Mouse (Mus musculus) liver, embryonic 13.5 days (tissue): ENCODE data around the gene Bex2. TPM values are rescaled to one million over a fixed set of nuclear protein-coding genes. Genes with fewer than 3 reads are reported as not detected.
A peak's percentile ranks its signal among the peaks of the same experiment; 100 is the strongest.
"Not testable (repeated sequence)": the region's sequence is repeated elsewhere in the genome, so short reads cannot be mapped to it uniquely, and the experiment has no call there.

Source experiments
- ATAC-seq: fragments of 200-750 bp; cut with Nextera tagmentation; 2 replicates; pipeline ENCODE4 v1.8.0; 2017; ENCODE audit warnings: low read depth, mild to moderate bottlenecking, moderate number of reproducible peaks, moderate library complexity
- DNase-seq: peaks from one replicate; pipeline ENCODE4 v3.0.0; 2022
- H3K27ac ChIP-seq: fragments of 300-500 bp; sonication (generic); 2 replicates; pipeline ENCODE4 v1.5.1; 2015; ENCODE audit warnings: moderate library complexity, mild to moderate bottlenecking, inconsistent platforms
- H3K27me3 ChIP-seq: fragments of 300-500 bp; sonication (generic); 2 replicates; pipeline ENCODE4 v1.6.1; 2015; ENCODE audit warnings: mild to moderate bottlenecking, inconsistent platforms
- H3K36me3 ChIP-seq: fragments of 300-500 bp; sonication (generic); 2 replicates; pipeline ENCODE4 v1.6.1; 2015; ENCODE audit warnings: mild to moderate bottlenecking, inconsistent platforms
- H3K4me1 ChIP-seq: fragments of 300-500 bp; sonication (generic); replicated peaks from 2 replicates; pipeline ENCODE4 v1.6.1; 2015; ENCODE audit warnings: inconsistent platforms
- H3K4me2 ChIP-seq: fragments of 300-500 bp; sonication (generic); 2 replicates; pipeline ENCODE4 v1.6.1; 2015; ENCODE audit warnings: inconsistent platforms, mild to moderate bottlenecking, moderate library complexity
- H3K4me3 ChIP-seq: fragments of 300-500 bp; sonication (generic); replicated peaks from 2 replicates; pipeline ENCODE4 v1.5.1; 2015; ENCODE audit warnings: mild to moderate bottlenecking, inconsistent platforms
- H3K9ac ChIP-seq: fragments of 300-500 bp; sonication (generic); 2 replicates; pipeline ENCODE4 v1.6.1; 2015; ENCODE audit warnings: mild to moderate bottlenecking, inconsistent platforms
- H3K9me3 ChIP-seq: fragments of 300-500 bp; sonication (generic); replicated peaks from 2 replicates; pipeline ENCODE4 v1.6.1; 2016; ENCODE audit warnings: inconsistent platforms
- WGBS: fragments of 180-500 bp; shearing (Covaris S2); methylation state at CpG from one replicate; pipeline ENCODE4 v1.1.7; 2015; ENCODE audit not compliant: insufficient replicate concordance; 5-methylcytosine and 5-hydroxymethylcytosine counted together
- polyA plus RNA-seq: library from polyadenylated mRNA; unstranded; fragments of >200 nt; fragmentation: Nextera tagmentation; extraction: Ambion mirVana; gene quantifications from 2 replicates; pipeline ENCODE4 v1.2.1, GENCODE M21; 2015

Bex2 gene
- polyA plus RNA-seq = 176 and 215 TPM in 2 replicates

- H3K27me3 ChIP-seq, H3K4me1 ChIP-seq, H3K36me3 ChIP-seq, H3K9ac ChIP-seq, DNase-seq, H3K27ac ChIP-seq, H3K9me3 ChIP-seq: not testable (repeated sequence)
- peak within 1 kb of the TSS; percentile 30; the same call in 1 of the 2 replicates for H3K4me2 ChIP-seq
- ATAC-seq = peak; percentile 98
- peak within 1 kb of the TSS; percentile 31 for H3K4me3 ChIP-seq
- 35% methylated on average over 2 of the region's 32 CpGs for WGBS
Measured at GRCm38 (mm10) chrX:136068020-136068419, at the start of gene Bex2. TSS of gene Bex2 (minus strand) at chrX:136068236.

DNA sequence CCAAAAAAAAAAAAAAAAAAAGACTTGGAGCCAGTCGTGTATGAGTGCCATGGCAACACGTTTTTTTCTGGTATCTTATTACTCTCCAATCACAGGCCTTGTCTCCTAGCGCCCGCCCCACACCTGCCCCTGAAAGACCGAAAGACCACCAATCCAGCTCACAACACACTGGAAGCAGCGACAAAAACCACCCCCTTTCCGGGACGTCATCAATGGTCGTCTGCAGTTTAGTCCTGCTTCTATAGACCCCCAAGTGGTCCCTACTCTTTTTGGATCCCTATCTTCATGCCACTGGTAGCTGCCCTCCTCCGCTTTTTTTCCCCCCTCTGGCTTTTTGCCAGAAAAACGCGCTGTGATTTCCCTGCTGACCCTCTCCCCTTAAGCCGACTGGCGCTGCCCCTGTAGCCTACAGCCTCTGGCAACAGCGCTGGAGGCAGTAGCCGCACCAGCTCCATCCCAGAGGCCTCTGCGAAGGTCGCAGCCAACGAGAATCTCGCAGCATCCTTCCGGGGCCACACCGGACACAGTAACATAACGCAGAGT, 47.5 kb upstream of the Bex2 start:
- ATAC-seq = peak; percentile 34; the same call in 1 of the 2 replicates
- H3K4me1 ChIP-seq = no peaks in the 10 kb centered on the region
- no peaks in the 10 kb centered on the region for H3K36me3 ChIP-seq
- DNase-seq = no peak
- H3K4me3 ChIP-seq = peak overlapping the region; percentile 21; the same call in 1 of the 2 replicates
- 18% methylated on average over 23 of the region's 23 CpGs for WGBS
- peak overlapping the region; percentile 41 for H3K4me2 ChIP-seq
- H3K27ac ChIP-seq = no peak overlapping the region
- peaks cover 9% of the 10 kb centered on the region; the same call in 1 of the 2 replicates for H3K27me3 ChIP-seq
- H3K9me3 ChIP-seq = no peaks in the 10 kb centered on the region
- no peak overlapping the region for H3K9ac ChIP-seq

GRCm38 (mm10) chrX:136115015-136115414, 47.0 kb upstream of the Bex2 start:
- WGBS = 18% methylated on average over 4 of the region's 4 CpGs
- ATAC-seq (no peak), DNase-seq (no peak)
- Histone ChIP-seq H3K36me3 (no peaks in the 10 kb centered on the region), H3K9me3 (no peaks in the 10 kb centered on the region), H3K9ac (no peak overlapping the region), H3K27ac (no peak overlapping the region), H3K4me2 (no peak overlapping the region), H3K4me1 (no peaks in the 10 kb centered on the region), H3K4me3 (no peak overlapping the region), H3K27me3 (peaks cover 9% of the 10 kb centered on the region; the same call in 1 of the 2 replicates)

- Histone ChIP-seq H3K4me1 (no peaks in the 10 kb centered on the region), H3K27ac (no peak overlapping the region), H3K9ac (no peak overlapping the region), H3K27me3 (no peaks in the 10 kb centered on the region), H3K36me3 (no peaks in the 10 kb centered on the region), H3K4me3 (no peak overlapping the region), H3K9me3 (no peaks in the 10 kb centered on the region), H3K4me2 (no peak overlapping the region)
- WGBS = 33% methylated on average over 6 of the region's 6 CpGs
- ATAC-seq = no peak
- DNase-seq = no peak
Measured at GRCm38 (mm10) chrX:136107942-136108341, 39.9 kb upstream of the Bex2 start.

DNA sequence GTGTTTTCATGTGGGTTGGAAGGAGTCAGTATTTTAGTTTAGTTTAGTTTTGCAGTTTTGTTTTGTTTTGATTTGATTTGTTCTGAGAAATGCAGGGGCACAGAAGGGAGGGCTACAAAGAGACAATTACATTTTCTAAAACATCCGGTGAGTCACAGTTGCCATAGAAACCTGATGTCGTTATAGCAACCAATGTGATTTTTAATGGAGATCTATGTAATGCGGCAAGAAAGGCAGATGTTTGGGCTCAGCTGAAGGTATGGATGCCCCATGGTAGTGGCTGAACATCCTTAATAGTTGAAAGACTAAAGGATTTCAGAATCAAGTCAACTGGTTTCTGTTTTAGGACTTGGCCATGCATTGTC, 36.7 kb upstream of the Bex2 start:
- no peak for ATAC-seq
- H3K4me2 ChIP-seq = no peak overlapping the region

GRCm38 (mm10) chrX:136104046-136104723, 36.1 kb upstream of the Bex2 start:
- Histone ChIP-seq H3K27me3 (no peaks in the 10 kb centered on the region), H3K9me3 (no peaks in the 10 kb centered on the region), H3K9ac (no peak overlapping the region), H3K27ac (no peak overlapping the region), H3K4me2 (no peak overlapping the region), H3K36me3 (no peaks in the 10 kb centered on the region), H3K4me1 (no peaks in the 10 kb centered on the region), H3K4me3 (no peak overlapping the region)
- no peak for ATAC-seq
- no peak for DNase-seq
- 53% methylated on average over 4 of the region's 4 CpGs for WGBS

More for the DNA sequence above, 36.7 kb upstream of the Bex2 start:
- Histone ChIP-seq H3K9ac (no peak overlapping the region), H3K27me3 (no peaks in the 10 kb centered on the region), H3K4me3 (no peak overlapping the region), H3K9me3 (no peaks in the 10 kb centered on the region), H3K36me3 (no peaks in the 10 kb centered on the region), H3K27ac (no peak overlapping the region), H3K4me1 (no peaks in the 10 kb centered on the region)
- WGBS = 56% methylated on average over 3 of the region's 3 CpGs
- no peak for DNase-seq

- Histone ChIP-seq H3K9me3 (no peaks in the 10 kb centered on the region), H3K36me3 (no peaks in the 10 kb centered on the region), H3K27ac (no peak overlapping the region), H3K4me2 (no peak overlapping the region), H3K4me1 (no peaks in the 10 kb centered on the region), H3K4me3 (no peak overlapping the region), H3K27me3 (no peaks in the 10 kb centered on the region), H3K9ac (no peak overlapping the region)
- DNase-seq (no peak), ATAC-seq (no peak)
- 43% methylated on average over 2 of the region's 2 CpGs for WGBS
Measured at GRCm38 (mm10) chrX:136094421-136094820, 26.4 kb upstream of the Bex2 start.

GRCm38 (mm10) chrX:136092497-136093279, 24.7 kb upstream of the Bex2 start:
- ATAC-seq (peak; percentile 65), DNase-seq (no peak)
- Histone ChIP-seq H3K9me3 (no peaks in the 10 kb centered on the region), H3K4me1 (no peaks in the 10 kb centered on the region), H3K27me3 (no peaks in the 10 kb centered on the region), H3K27ac (no peak overlapping the region), H3K36me3 (no peaks in the 10 kb centered on the region), H3K4me3 (no peak overlapping the region), H3K9ac (no peak overlapping the region), H3K4me2 (no peak overlapping the region)
- 16% methylated on average over 2 of the region's 2 CpGs for WGBS

GRCm38 (mm10) chrX:136085155-136085554, 17.1 kb upstream of the Bex2 start, which contains the start of gene Nxf3:
TSS of gene Nxf3 (minus strand) at chrX:136085255.
- Histone ChIP-seq H3K4me2 (no peak within 1 kb of the TSS), H3K9me3 (no peaks in the 10 kb centered on the region), H3K36me3 (no peaks in the 10 kb centered on the region), H3K27ac (no peak within 1 kb of the TSS), H3K4me3 (no peak within 1 kb of the TSS), H3K9ac (no peak within 1 kb of the TSS), H3K27me3 (no peaks in the 10 kb centered on the region), H3K4me1 (no peaks in the 10 kb centered on the region)
- no peak for ATAC-seq
- 56% methylated on average over 9 of the region's 9 CpGs for WGBS
- no peak for DNase-seq

DNA sequence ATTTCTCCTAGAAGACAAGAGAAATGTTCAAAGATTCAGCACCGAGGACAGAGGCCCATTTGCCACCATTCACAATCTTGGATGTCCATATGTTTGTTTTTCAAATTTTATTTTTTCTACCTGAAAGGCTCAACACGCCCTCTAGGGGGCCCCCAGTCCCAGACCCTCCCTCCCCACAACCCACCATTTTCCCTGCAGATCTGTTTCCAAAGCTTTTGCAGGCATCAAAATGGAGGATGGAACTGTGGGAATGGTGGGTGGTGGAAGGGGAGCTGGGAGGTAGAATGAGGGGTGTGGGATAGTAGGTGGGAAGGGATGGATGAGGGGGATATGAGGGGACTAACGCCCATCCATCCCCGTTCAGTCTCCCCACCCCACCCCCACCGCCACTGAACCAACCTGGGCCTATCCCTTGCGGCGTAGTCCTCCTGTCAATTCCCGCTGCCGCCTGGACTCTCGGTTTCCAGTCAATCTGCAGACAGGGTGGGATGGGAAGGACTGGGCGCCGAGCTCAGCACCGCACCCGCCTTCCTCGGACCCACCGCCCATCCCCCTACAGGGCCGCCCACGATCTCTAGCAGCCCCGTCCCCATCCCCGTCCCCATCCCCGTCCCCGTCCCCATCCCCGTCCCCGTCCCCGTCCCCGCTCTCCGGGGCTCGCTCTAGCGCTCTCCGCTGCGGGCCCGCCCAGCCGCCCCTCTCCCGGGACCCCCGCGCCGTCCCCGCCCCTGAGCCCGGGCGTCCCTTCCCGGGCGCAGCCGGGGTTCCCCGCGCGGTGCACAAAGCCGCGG, 640 bp downstream of the Bex2 start:
- H3K4me2 ChIP-seq = peak overlapping the region; percentile 30; the same call in 1 of the 2 replicates
- not testable (repeated sequence) for H3K9ac ChIP-seq, H3K27me3 ChIP-seq, H3K36me3 ChIP-seq, H3K27ac ChIP-seq, DNase-seq, H3K4me1 ChIP-seq, H3K9me3 ChIP-seq
- peak overlapping the region; percentile 31 for H3K4me3 ChIP-seq
- peak; percentile 14 for ATAC-seq
- WGBS = 15% methylated on average over 8 of the region's 48 CpGs

DNA sequence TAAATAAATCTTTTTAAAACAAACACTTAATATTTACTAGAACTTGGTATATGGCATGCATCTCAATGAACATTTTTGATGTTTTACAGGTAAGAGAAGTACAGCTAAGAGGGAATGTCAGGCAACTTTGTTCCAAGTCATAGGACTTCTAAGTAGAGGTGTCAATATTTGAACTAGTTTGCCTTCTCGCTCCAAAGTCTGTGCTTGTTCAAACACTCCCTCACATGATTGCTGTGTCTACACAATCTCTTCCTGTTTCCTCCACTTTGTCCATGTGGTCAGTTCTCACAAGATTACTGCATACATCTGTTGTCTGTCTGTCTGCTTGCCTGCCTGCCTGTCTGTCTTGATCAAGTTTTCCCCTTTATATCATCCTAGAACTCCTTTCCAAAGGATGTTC, 7.3 kb downstream of the Bex2 start:
- Histone ChIP-seq H3K4me1 (no peaks in the 10 kb centered on the region), H3K27ac (no peak overlapping the region), H3K4me2 (no peak overlapping the region), H3K36me3 (no peaks in the 10 kb centered on the region), H3K27me3 (no peaks in the 10 kb centered on the region; the same call in 1 of the 2 replicates), H3K4me3 (no peak overlapping the region), H3K9ac (no peak overlapping the region), H3K9me3 (no peaks in the 10 kb centered on the region)
- peak; percentile 45; the same call in 1 of the 2 replicates for ATAC-seq
- 39% methylated on average over 1 of the region's 1 CpGs for WGBS
- DNase-seq = no peak
